Mouse (Mus musculus) limb, embryonic 10.5 days (tissue): ENCODE results near the gene Dnah7b. TPM values are rescaled to one million over a fixed set of nuclear protein-coding genes. Genes with fewer than 3 reads are reported as not detected.
A peak's percentile ranks its signal among the peaks of the same experiment; 100 is the strongest.
"Not testable (repeated sequence)": the region's sequence is repeated elsewhere in the genome, so short reads cannot be mapped to it uniquely, and the experiment has no call there.

Experiments
- DNase-seq: peaks from one replicate; pipeline ENCODE4 v3.0.0-alpha.2; 2017; ENCODE audit warnings: low spot score
- H3K27ac ChIP-seq: fragments of 300-500 bp; sonication (generic); 2 replicates; pipeline ENCODE4 v1.5.1; 2016; ENCODE audit warnings: mild to moderate bottlenecking
- H3K27me3 ChIP-seq: fragments of 300-500 bp; sonication (generic); 2 replicates; pipeline ENCODE4 v1.6.1; 2016; ENCODE audit warnings: low read depth, mild to moderate bottlenecking; ENCODE audit not compliant: poor library complexity, severe bottlenecking
- H3K36me3 ChIP-seq: fragments of 300-500 bp; sonication (generic); 2 replicates; pipeline ENCODE4 v1.6.1; 2016; ENCODE audit warnings: mild to moderate bottlenecking, moderate library complexity
- H3K4me1 ChIP-seq: fragments of 300-500 bp; sonication (generic); 2 replicates; pipeline ENCODE4 v1.6.1; 2016
- H3K4me3 ChIP-seq: fragments of 300-500 bp; sonication (generic); 2 replicates; pipeline ENCODE4 v1.5.1; 2016; ENCODE audit warnings: mild to moderate bottlenecking, moderate library complexity
- H3K9me3 ChIP-seq: fragments of 300-500 bp; sonication (generic); replicated peaks from 2 replicates; pipeline ENCODE4 v1.6.1; 2016; ENCODE audit warnings: mild to moderate bottlenecking
- WGBS: fragments of 180-500 bp; shearing (Covaris S2); methylation state at CpG from one replicate; pipeline ENCODE4 v1.1.7; 2016; 5-methylcytosine and 5-hydroxymethylcytosine counted together
- polyA plus RNA-seq: library from polyadenylated mRNA; unstranded; fragments of >200 nt; fragmentation: Nextera tagmentation; extraction: Ambion mirVana; gene quantifications from 2 replicates; pipeline ENCODE4 v1.2.1, GENCODE M21; 2016

The Dnah7b gene
- polyA plus RNA-seq, result 2.1 and 2.2 TPM in 2 replicates

GRCm38 (mm10) chr1:46066015-46066414, at the start of gene Dnah7b:
Gene Dnah7b, plus strand, starts transcription at chr1:46066315.
- 40% methylated on average over 1 of the region's 1 CpGs for WGBS
- DNase-seq, result no peak

GRCm38 (mm10) chr1:46018382-46018977, 47.6 kb upstream of the Dnah7b start:
- 65% methylated on average over 2 of the region's 2 CpGs for WGBS
- DNase-seq, result no peak
- no peaks in the 10 kb centered on the region for H3K9me3 ChIP-seq
- no peak overlapping the region for H3K4me3 ChIP-seq
- no peak overlapping the region for H3K27ac ChIP-seq
- no peaks in the 10 kb centered on the region for H3K4me1 ChIP-seq
- H3K36me3 ChIP-seq, result no peaks in the 10 kb centered on the region
- no peaks in the 10 kb centered on the region for H3K27me3 ChIP-seq

More at GRCm38 (mm10) chr1:46066015-46066414, at the start of gene Dnah7b:
- Histone ChIP-seq H3K27ac (peak within 1 kb of the TSS; percentile 96), H3K27me3 (no peaks in the 10 kb centered on the region), H3K4me3 (peak within 1 kb of the TSS; percentile 62), H3K36me3 (no peaks in the 10 kb centered on the region), H3K4me1 (peaks cover 3% of the 10 kb centered on the region; the same call in 1 of the 2 replicates), H3K9me3 (no peaks in the 10 kb centered on the region)

- no peak for DNase-seq
- Histone ChIP-seq H3K9me3 (no peaks in the 10 kb centered on the region), H3K36me3 (no peaks in the 10 kb centered on the region), H3K4me3 (no peak overlapping the region), H3K27ac (no peak overlapping the region), H3K27me3 (no peaks in the 10 kb centered on the region), H3K4me1 (no peaks in the 10 kb centered on the region)
- 35% methylated on average over 2 of the region's 2 CpGs for WGBS
Measured at GRCm38 (mm10) chr1:46022262-46022661, 43.9 kb upstream of the Dnah7b start.

- Histone ChIP-seq H3K27me3 (no peaks in the 10 kb centered on the region), H3K9me3 (no peaks in the 10 kb centered on the region), H3K4me3 (no peak overlapping the region), H3K4me1 (0 out of 2 replicates have a peak, but pooled peaks cover 4% of the 10 kb centered on the region), H3K27ac (no peak overlapping the region), H3K36me3 (no peaks in the 10 kb centered on the region)
- WGBS, result 79% methylated on average over 1 of the region's 1 CpGs
- DNase-seq, result no peak
Measured at GRCm38 (mm10) chr1:46031993-46032555, 34.0 kb upstream of the Dnah7b start.

GRCm38 (mm10) chr1:46048188-46048587, 17.9 kb upstream of the Dnah7b start:
- Histone ChIP-seq H3K36me3 (no peaks in the 10 kb centered on the region), H3K27me3 (no peaks in the 10 kb centered on the region), H3K4me1 (no peaks in the 10 kb centered on the region), H3K4me3 (no peak overlapping the region), H3K27ac (no peak overlapping the region), H3K9me3 (no peaks in the 10 kb centered on the region)
- no peak for DNase-seq

- Histone ChIP-seq H3K27me3 (no peaks in the 10 kb centered on the region), H3K4me3 (peak overlapping the region; percentile 62), H3K9me3 (no peaks in the 10 kb centered on the region), H3K27ac (peak overlapping the region; percentile 96), H3K4me1 (peaks cover 3% of the 10 kb centered on the region; the same call in 1 of the 2 replicates), H3K36me3 (no peaks in the 10 kb centered on the region)
- peak; percentile 84 for DNase-seq
- WGBS, result 1% methylated on average over 28 of the region's 28 CpGs
Measured at GRCm38 (mm10) chr1:46066484-46067251, 553 bp downstream of the Dnah7b start.

GRCm38 (mm10) chr1:46068787-46069186, 2.7 kb downstream of the Dnah7b start:
- not testable (repeated sequence) for H3K9me3 ChIP-seq
- 85% methylated on average over 3 of the region's 3 CpGs for WGBS

GRCm38 (mm10) chr1:46077891-46078290, 11.8 kb downstream of the Dnah7b start:
- no peaks in the 10 kb centered on the region for H3K9me3 ChIP-seq
- H3K4me3 ChIP-seq, result no peak overlapping the region
- 96% methylated on average over 2 of the region's 2 CpGs for WGBS
- H3K36me3 ChIP-seq, result no peaks in the 10 kb centered on the region
- no peaks in the 10 kb centered on the region for H3K4me1 ChIP-seq
- no peak overlapping the region for H3K27ac ChIP-seq
- no peak for DNase-seq
- no peaks in the 10 kb centered on the region for H3K27me3 ChIP-seq

More at GRCm38 (mm10) chr1:46068787-46069186, 2.7 kb downstream of the Dnah7b start:
- DNase-seq, H3K27ac ChIP-seq, H3K4me1 ChIP-seq, H3K36me3 ChIP-seq, H3K4me3 ChIP-seq, H3K27me3 ChIP-seq: not testable (repeated sequence)

GRCm38 (mm10) chr1:46100484-46100883, 34.4 kb downstream of the Dnah7b start:
- Histone ChIP-seq H3K27ac (no peak overlapping the region), H3K27me3 (no peaks in the 10 kb centered on the region), H3K4me3 (no peak overlapping the region), H3K4me1 (no peaks in the 10 kb centered on the region), H3K9me3 (no peaks in the 10 kb centered on the region), H3K36me3 (no peaks in the 10 kb centered on the region)
- DNase-seq, result no peak
- WGBS, result 88% methylated on average over 2 of the region's 2 CpGs

- not testable (repeated sequence) for H3K27me3 ChIP-seq, H3K27ac ChIP-seq, H3K9me3 ChIP-seq, DNase-seq, H3K4me3 ChIP-seq, H3K36me3 ChIP-seq, H3K4me1 ChIP-seq
Measured at GRCm38 (mm10) chr1:46112606-46113005, 46.5 kb downstream of the Dnah7b start.

- WGBS, result 93% methylated on average over 2 of the region's 2 CpGs
- not testable (repeated sequence) for H3K9me3 ChIP-seq, H3K36me3 ChIP-seq, H3K27me3 ChIP-seq, H3K4me1 ChIP-seq, DNase-seq, H3K4me3 ChIP-seq, H3K27ac ChIP-seq
Measured at GRCm38 (mm10) chr1:46117179-46117578, 51.1 kb downstream of the Dnah7b start.

- DNase-seq, result no peak
- Histone ChIP-seq H3K36me3 (no peaks in the 10 kb centered on the region), H3K27ac (no peak overlapping the region), H3K4me1 (no peaks in the 10 kb centered on the region), H3K27me3 (no peaks in the 10 kb centered on the region), H3K9me3 (no peaks in the 10 kb centered on the region), H3K4me3 (no peak overlapping the region)
- WGBS, result 82% methylated on average over 4 of the region's 4 CpGs
Measured at GRCm38 (mm10) chr1:46128058-46128457, 61.9 kb downstream of the Dnah7b start.

GRCm38 (mm10) chr1:46196835-46197234, 130.7 kb downstream of the Dnah7b start:
- 71% methylated on average over 2 of the region's 2 CpGs for WGBS
- not testable (repeated sequence) for H3K9me3 ChIP-seq

More at GRCm38 (mm10) chr1:46196835-46197234, 130.7 kb downstream of the Dnah7b start:
- not testable (repeated sequence) for H3K4me1 ChIP-seq, H3K4me3 ChIP-seq, H3K27ac ChIP-seq, DNase-seq, H3K27me3 ChIP-seq, H3K36me3 ChIP-seq
